Mouse (Mus musculus) B cell, adult 62 days (primary cell): ENCODE data around the gene Cnga3. TPM values are rescaled to one million over a fixed set of nuclear protein-coding genes. Genes with fewer than 3 reads are reported as not detected.

Experiments used
- total RNA-seq: library from RNA; stranded (reverse); gene quantifications from 4 replicates; pipeline ENCODE4 v1.2.4, GENCODE M21; 2023

Cnga3 gene
- not detected in 4 replicates for total RNA-seq

GRCm38 (mm10) chr1:37214144-37214543 lies at the start of gene Cnga3:
TSS of gene Cnga3 (plus strand) at chr1:37214434.

GRCm38 (mm10) chr1:37299540-37300491 lies 85.6 kb downstream of the Cnga3 start, which contains the start of gene Inpp4a:
TSS of gene Inpp4a (plus strand) at chr1:37299865.

Other genes with a start within 250 kb of the Cnga3 start
- 2.1 TPM in 1 of 4 replicates, not detected in the others for gene Vwa3b, start 187.8 kb upstream of the Cnga3 start, total RNA-seq
- gene Inpp4a, start 85.4 kb downstream of the Cnga3 start, total RNA-seq = 28.8 to 32.3 TPM (median 30.6 TPM) in 4 replicates
- gene Coa5, start 215.7 kb downstream of the Cnga3 start, total RNA-seq = 36.3 to 36.8 TPM (median 36.6 TPM) in 4 replicates
- 37.7 to 46.3 TPM (median 42.4 TPM) in 4 replicates for gene Unc50, start 215.7 kb downstream of the Cnga3 start, total RNA-seq